Mouse (Mus musculus): Measurements from ENCODE around the gene Syne2. TPM values are rescaled to one million over a fixed set of nuclear protein-coding genes. Genes with fewer than 3 reads are reported as not detected.
"Not testable (repeated sequence)": the region's sequence is repeated elsewhere in the genome, so short reads cannot be mapped to it uniquely, and the experiment has no call there.

The Syne2 gene
- total and polyA plus RNA-seq, 3 experiments = 3.9 to 7.5 (median 4.9) TPM

- Histone ChIP-seq H3K4me3 (replicated peaks in 1 of 3; ENCODE audit: low read depth in 2 of 3, low read length in 2 of 3, poor library complexity in 1 of 3) (no peak overlapping the region), H3K36me3 (replicated peaks in 1 of 2; ENCODE audit: control insufficient read depth in 1 of 2, insufficient read depth in 1 of 2, low read length in 1 of 2) (no peaks in the 10 kb centered on the region), H3K27me3 (replicated peaks) (no peaks in the 10 kb centered on the region), H3K4me2 (ENCODE audit: insufficient read depth, low read depth, poor library complexity, severe bottlenecking) (no peak overlapping the region), H3K9ac (ENCODE audit: insufficient read depth, low read depth) (no peak overlapping the region), H3K9me3 (replicated peaks; ENCODE audit: low read length) (peaks cover 13% of the 10 kb centered on the region), H3K4me1 (ENCODE audit: control insufficient read depth in 1 of 2, insufficient read depth in 2 of 2) (no peaks in the 10 kb centered on the region), H3K79me2 (replicated peaks; ENCODE audit: control insufficient read depth, extremely low read depth, insufficient read depth, poor library complexity, severe bottlenecking) (no peaks in the 10 kb centered on the region), H3K27ac (ENCODE audit: insufficient read depth, low read depth) (no peak overlapping the region)
- dilution Hi-C loops (cut with MboI; ENCODE audit: extremely low pct_ligation_motif_present, extremely low pct_unique_long_range_greater_than_20kb, low sequenced_read_pairs) = no loop called here
- in situ Hi-C loops (cut with MboI; ENCODE audit: low pct_ligation_motif_present, low pct_unique_long_range_greater_than_20kb, low sequenced_read_pairs) = loop anchor here (25.0 kb wide), 2 partner anchors 180 to 405 kb away; partner anchors contain the start of gene Esr2
- no peak for DNase-seq (ENCODE audit: extremely low read depth)
- TF ChIP-seq SMC3 (IDR thresholded peaks at IDR 0.05; ENCODE audit: low read depth, low read length) (no peak), E2F4 (IDR thresholded peaks at IDR 0.05; ENCODE audit: insufficient replicate concordance, low read depth, low read length) (no peak), CHD2 (IDR thresholded peaks at IDR 0.05; ENCODE audit: low read length) (no peak), ETS1 (conservative IDR thresholded peaks at IDR 0.05; ENCODE audit: low read depth, low read length) (no peak), HCFC1 (IDR thresholded peaks at IDR 0.05; ENCODE audit: low read depth, low read length) (no peak), MAZ (IDR thresholded peaks at IDR 0.05; ENCODE audit: low read depth, low read length) (no peak)
Observed at GRCm38 (mm10) chr12:75781995-75782394, 35.9 kb upstream of the Syne2 start.

DNA sequence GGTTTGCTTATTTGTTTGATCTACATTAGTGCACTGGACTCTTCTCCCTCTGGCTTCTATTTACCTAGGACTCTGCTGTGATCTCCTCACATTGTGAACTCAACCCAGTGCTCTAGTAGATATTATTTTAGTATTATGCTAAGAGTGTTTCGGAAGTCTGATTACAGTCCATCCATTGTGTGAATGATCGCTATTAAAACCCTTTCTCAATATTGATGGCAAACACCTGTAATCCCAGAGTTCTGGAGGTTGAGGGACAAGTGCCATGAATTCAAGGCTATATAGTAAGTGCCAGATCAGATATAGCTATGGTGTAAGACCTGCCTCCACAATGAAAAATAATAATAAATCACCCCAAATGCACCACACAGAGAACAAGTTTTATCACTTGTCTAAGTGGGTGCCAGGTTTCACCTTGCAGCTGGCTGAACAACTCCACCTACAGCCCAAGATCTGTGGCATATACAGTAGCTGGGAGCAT lies 33.6 kb upstream of the Syne2 start:
- no peak overlapping the region for H3K27ac ChIP-seq (ENCODE audit: insufficient read depth, low read depth)
- no peaks in the 10 kb centered on the region for H3K27me3 ChIP-seq (replicated peaks)
- H3K79me2 ChIP-seq (replicated peaks; ENCODE audit: control insufficient read depth, extremely low read depth, insufficient read depth, poor library complexity, severe bottlenecking) = no peaks in the 10 kb centered on the region
- no peak overlapping the region for H3K4me2 ChIP-seq (ENCODE audit: insufficient read depth, low read depth, poor library complexity, severe bottlenecking)
- H3K36me3 ChIP-seq (replicated peaks in 1 of 2; ENCODE audit: control insufficient read depth in 1 of 2, insufficient read depth in 1 of 2, low read length in 1 of 2) = no peaks in the 10 kb centered on the region
- TF ChIP-seq MEF2A (IDR thresholded peaks at IDR 0.05; ENCODE audit: borderline replicate concordance, low read depth, low read length) (no peak), SMC3 (IDR thresholded peaks at IDR 0.05; ENCODE audit: low read depth, low read length) (no peak), ETS1 (conservative IDR thresholded peaks at IDR 0.05; ENCODE audit: low read depth, low read length) (no peak), SIN3A (IDR thresholded peaks at IDR 0.05; ENCODE audit: low read length) (no peak), POLR2AphosphoS2 (IDR thresholded peaks at IDR 0.05; ENCODE audit: low read depth, low read length) (no peak)
- DNase-seq (ENCODE audit: extremely low read depth) = no peak
- no peak overlapping the region for H3K9ac ChIP-seq (ENCODE audit: insufficient read depth, low read depth)
- H3K9me3 ChIP-seq (replicated peaks; ENCODE audit: low read length) = peaks cover 6% of the 10 kb centered on the region
- dilution Hi-C loops (cut with MboI; ENCODE audit: extremely low pct_ligation_motif_present, extremely low pct_unique_long_range_greater_than_20kb, low sequenced_read_pairs) (no loop called here), in situ Hi-C loops (cut with MboI; ENCODE audit: low pct_ligation_motif_present, low pct_unique_long_range_greater_than_20kb, low sequenced_read_pairs) (loop anchor here (25.0 kb wide), 2 partner anchors 178 to 403 kb away; partner anchors contain the start of gene Esr2)
- no peaks in the 10 kb centered on the region for H3K4me1 ChIP-seq (ENCODE audit: control insufficient read depth in 1 of 2, insufficient read depth in 2 of 2)
- no peak overlapping the region for H3K4me3 ChIP-seq (replicated peaks in 1 of 3; ENCODE audit: low read depth in 2 of 3, low read length in 2 of 3, poor library complexity in 1 of 3)

DNA sequence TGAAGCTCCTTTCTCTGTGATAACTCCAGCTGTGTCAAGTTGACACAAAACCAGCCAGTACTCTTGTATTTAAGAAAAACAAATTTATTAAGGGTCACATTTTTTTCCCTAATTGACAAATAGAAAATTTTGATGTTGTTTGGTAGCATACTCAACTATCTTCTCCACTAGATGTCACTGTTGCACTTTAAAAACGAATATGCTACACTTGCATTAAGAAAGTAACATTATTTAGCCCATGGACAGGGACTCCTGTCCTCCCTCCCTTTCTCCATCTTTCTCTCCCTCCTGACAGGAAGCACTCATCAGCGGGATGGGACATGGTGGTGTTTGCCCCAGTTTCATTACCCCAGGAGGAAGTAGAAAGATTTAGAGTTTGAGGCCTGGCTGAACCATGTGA lies 31.3 kb upstream of the Syne2 start:
- H3K36me3 ChIP-seq (replicated peaks in 1 of 2; ENCODE audit: control insufficient read depth in 1 of 2, insufficient read depth in 1 of 2, low read length in 1 of 2); dilution Hi-C loops (cut with MboI; ENCODE audit: extremely low pct_ligation_motif_present, extremely low pct_unique_long_range_greater_than_20kb, low sequenced_read_pairs); H3K27ac ChIP-seq (ENCODE audit: insufficient read depth, low read depth); H3K9ac ChIP-seq (ENCODE audit: insufficient read depth, low read depth); H3K27me3 ChIP-seq (replicated peaks); H3K79me2 ChIP-seq (replicated peaks; ENCODE audit: control insufficient read depth, extremely low read depth, insufficient read depth, poor library complexity, severe bottlenecking); H3K4me1 ChIP-seq (ENCODE audit: control insufficient read depth in 1 of 2, insufficient read depth in 2 of 2); H3K4me2 ChIP-seq (ENCODE audit: insufficient read depth, low read depth, poor library complexity, severe bottlenecking); H3K4me3 ChIP-seq (replicated peaks in 1 of 3; ENCODE audit: low read depth in 2 of 3, low read length in 2 of 3, poor library complexity in 1 of 3); H3K9me3 ChIP-seq (replicated peaks; ENCODE audit: low read length): not testable (repeated sequence)
- TF ChIP-seq SMC3 (IDR thresholded peaks at IDR 0.05; ENCODE audit: low read depth, low read length) (peak; percentile 50), CTCF (conservative IDR thresholded peaks at IDR 0.05 in 1 of 2, IDR thresholded peaks at IDR 0.05 in 1 of 2; ENCODE audit: low read depth in 2 of 2, low read length in 2 of 2) (peak in 1 of 2 experiments; percentile 68; a peak in 3 of 4 replicates), RAD21 (IDR thresholded peaks at IDR 0.05; ENCODE audit: low read depth, low read length) (peak; percentile 72)
- in situ Hi-C loops (cut with MboI; ENCODE audit: low pct_ligation_motif_present, low pct_unique_long_range_greater_than_20kb, low sequenced_read_pairs) = loop anchor here (25.0 kb wide), 2 partner anchors 176 to 401 kb away; partner anchors contain the start of gene Esr2
- DNase-seq (ENCODE audit: extremely low read depth) = peak; percentile 59

Measured in CH12.LX (cell line).